Mouse (Mus musculus) heart, embryonic 12.5 days (tissue): Measurements from ENCODE around the gene Swt1. TPM values are rescaled to one million over a fixed set of nuclear protein-coding genes. Genes with fewer than 3 reads are reported as not detected.

Experiments
- ATAC-seq: fragments of 200-750 bp; cut with Nextera tagmentation; 2 replicates; pipeline ENCODE4 v1.8.0; 2017; ENCODE audit warnings: moderate TSS enrichment, moderate library complexity; ENCODE audit not compliant: insufficient number of reproducible peaks, low FRiP score
- H3K27ac ChIP-seq: fragments of 300-500 bp; sonication (generic); 2 replicates; pipeline ENCODE4 v1.5.1; 2016; ENCODE audit warnings: mild to moderate bottlenecking, moderate library complexity; ENCODE audit not compliant: poor library complexity, severe bottlenecking
- H3K27me3 ChIP-seq: fragments of 300-500 bp; sonication (generic); replicated peaks from 2 replicates; pipeline ENCODE4 v1.6.1; 2016; ENCODE audit warnings: mild to moderate bottlenecking, moderate library complexity
- H3K36me3 ChIP-seq: fragments of 300-500 bp; sonication (generic); 2 replicates; pipeline ENCODE4 v1.6.1; 2016; ENCODE audit warnings: mild to moderate bottlenecking, moderate library complexity
- H3K4me1 ChIP-seq: fragments of 300-500 bp; sonication (generic); replicated peaks from 2 replicates; pipeline ENCODE4 v1.6.1; 2016; ENCODE audit warnings: mild to moderate bottlenecking
- H3K4me2 ChIP-seq: fragments of 300-500 bp; sonication (generic); 2 replicates; pipeline ENCODE4 v1.6.1; 2016; ENCODE audit warnings: mild to moderate bottlenecking, moderate library complexity
- H3K4me3 ChIP-seq: fragments of 300-500 bp; sonication (generic); 2 replicates; pipeline ENCODE4 v1.5.1; 2016; ENCODE audit warnings: mild to moderate bottlenecking
- H3K9ac ChIP-seq: fragments of 300-500 bp; sonication (generic); 2 replicates; pipeline ENCODE4 v1.6.1; 2016; ENCODE audit warnings: mild to moderate bottlenecking, moderate library complexity
- H3K9me3 ChIP-seq: fragments of 300-500 bp; sonication (generic); replicated peaks from 2 replicates; pipeline ENCODE4 v1.6.1; 2016; ENCODE audit warnings: mild to moderate bottlenecking, moderate library complexity
- WGBS: fragments of 180-500 bp; shearing (Covaris S2); methylation state at CpG from one replicate; pipeline ENCODE4 v1.1.7; 2016; 5-methylcytosine and 5-hydroxymethylcytosine counted together
- polyA plus RNA-seq: library from polyadenylated mRNA; unstranded; fragments of >200 nt; fragmentation: Nextera tagmentation; extraction: Ambion mirVana; gene quantifications from 2 replicates; pipeline ENCODE4 v1.2.1, GENCODE M21; 2016

Swt1 gene
- polyA plus RNA-seq, 1 experiment from 2014 or later: 26.4 TPM

- no peaks in the 10 kb centered on the region for H3K9me3 ChIP-seq
- peak overlapping the region; percentile 94 for H3K27ac ChIP-seq
- peak overlapping the region; percentile 83 for H3K9ac ChIP-seq
- peaks cover 54% of the 10 kb centered on the region for H3K4me1 ChIP-seq
- WGBS: under 1% methylated on average over 17 of the region's 17 CpGs
- no peaks in the 10 kb centered on the region for H3K36me3 ChIP-seq
- no peak for ATAC-seq
- H3K27me3 ChIP-seq: no peaks in the 10 kb centered on the region
- peak overlapping the region; percentile 85 for H3K4me2 ChIP-seq
- peak overlapping the region; percentile 76 for H3K4me3 ChIP-seq
These were observed 84.5 kb downstream of the Swt1 start for GRCm38 (mm10) chr1:151343571-151344282.

GRCm38 (mm10) chr1:151342968-151343367 is 85.3 kb downstream of the Swt1 start:
- 17% methylated on average over 6 of the region's 6 CpGs for WGBS
- Histone ChIP-seq H3K9ac (0 out of 2 replicates have a peak overlapping the region, but pooled peaks have one; percentile 18), H3K9me3 (no peaks in the 10 kb centered on the region), H3K4me2 (peak overlapping the region; percentile 85), H3K27me3 (no peaks in the 10 kb centered on the region), H3K36me3 (no peaks in the 10 kb centered on the region), H3K27ac (peak overlapping the region; percentile 94), H3K4me3 (peak overlapping the region; percentile 76), H3K4me1 (peaks cover 56% of the 10 kb centered on the region)
- ATAC-seq: no peak

- Histone ChIP-seq H3K36me3 (no peaks in the 10 kb centered on the region), H3K9me3 (no peaks in the 10 kb centered on the region), H3K9ac (no peak overlapping the region), H3K27ac (peak overlapping the region; percentile 51; the same call in 1 of the 2 replicates), H3K4me3 (no peak overlapping the region), H3K4me1 (peaks cover 60% of the 10 kb centered on the region), H3K4me2 (peak overlapping the region; percentile 85), H3K27me3 (no peaks in the 10 kb centered on the region)
- 46% methylated on average over 3 of the region's 3 CpGs for WGBS
- ATAC-seq: no peak
These were observed 85.9 kb downstream of the Swt1 start for GRCm38 (mm10) chr1:151342311-151342710.

GRCm38 (mm10) chr1:151341321-151342044 is 86.8 kb downstream of the Swt1 start:
- H3K4me3 ChIP-seq: no peak overlapping the region
- no peaks in the 10 kb centered on the region for H3K36me3 ChIP-seq
- no peaks in the 10 kb centered on the region for H3K9me3 ChIP-seq
- no peak for ATAC-seq
- peak overlapping the region; percentile 26 for H3K4me2 ChIP-seq
- WGBS: 56% methylated on average over 8 of the region's 8 CpGs
- H3K27me3 ChIP-seq: no peaks in the 10 kb centered on the region
- H3K9ac ChIP-seq: 0 out of 2 replicates have a peak overlapping the region, but pooled peaks have one; percentile 23
- H3K27ac ChIP-seq: peak overlapping the region; percentile 62
- peaks cover 53% of the 10 kb centered on the region for H3K4me1 ChIP-seq

GRCm38 (mm10) chr1:151338941-151339340 is 89.3 kb downstream of the Swt1 start:
- H3K36me3 ChIP-seq: no peaks in the 10 kb centered on the region
- H3K9ac ChIP-seq: no peak overlapping the region
- 17% methylated on average over 2 of the region's 2 CpGs for WGBS
- no peaks in the 10 kb centered on the region for H3K9me3 ChIP-seq
- peak; percentile 77 for ATAC-seq
- H3K27ac ChIP-seq: peak overlapping the region; percentile 85
- peaks cover 52% of the 10 kb centered on the region for H3K4me1 ChIP-seq
- no peak overlapping the region for H3K4me2 ChIP-seq
- no peaks in the 10 kb centered on the region for H3K27me3 ChIP-seq
- H3K4me3 ChIP-seq: no peak overlapping the region

DNA sequence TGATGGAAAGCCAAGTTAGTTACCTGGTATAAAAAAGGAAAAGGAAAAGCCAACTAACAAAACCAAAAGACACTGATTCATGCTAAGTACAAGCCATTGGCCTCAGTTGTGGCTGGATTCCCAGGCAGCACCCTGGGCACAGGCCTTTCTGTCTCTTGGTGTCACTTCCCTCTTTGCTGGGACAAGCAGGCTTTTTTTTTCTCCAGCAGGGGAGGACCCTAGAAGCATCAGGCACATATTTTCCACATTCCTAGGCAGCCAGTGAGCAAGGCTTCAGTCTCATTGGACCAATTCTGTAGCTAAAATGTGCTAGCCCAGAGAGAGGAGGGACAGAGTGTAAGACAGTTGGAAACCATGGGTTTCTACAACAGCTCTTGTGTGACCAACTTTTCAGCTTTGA is 90.0 kb downstream of the Swt1 start:
- no peaks in the 10 kb centered on the region for H3K27me3 ChIP-seq
- peak overlapping the region; percentile 85 for H3K27ac ChIP-seq
- H3K9me3 ChIP-seq: no peaks in the 10 kb centered on the region
- ATAC-seq: no peak
- no peak overlapping the region for H3K4me2 ChIP-seq
- no peak overlapping the region for H3K9ac ChIP-seq
- H3K4me3 ChIP-seq: no peak overlapping the region
- H3K4me1 ChIP-seq: peaks cover 49% of the 10 kb centered on the region
- no peaks in the 10 kb centered on the region for H3K36me3 ChIP-seq

DNA sequence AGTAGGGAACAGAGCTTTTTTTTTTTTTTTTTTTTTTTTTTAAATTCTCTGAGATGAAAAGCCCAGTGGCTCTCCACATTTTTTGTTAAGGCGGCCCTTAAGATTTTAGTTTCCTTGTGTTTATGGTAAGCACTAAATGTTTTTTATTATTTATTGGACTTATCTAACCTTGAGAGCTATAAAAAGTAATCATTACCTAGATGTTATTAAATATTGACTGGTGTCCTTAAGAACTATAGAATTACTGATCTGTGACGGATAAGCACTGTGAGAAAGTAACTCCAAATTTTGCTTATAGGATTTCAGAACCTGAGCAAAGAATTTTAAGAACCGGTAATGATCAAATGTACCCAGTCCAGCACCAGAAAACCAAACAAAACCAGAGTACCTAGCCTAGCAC is 95.4 kb downstream of the Swt1 start:
- ATAC-seq: no peak
- Histone ChIP-seq H3K4me1 (peaks cover 3% of the 10 kb centered on the region), H3K36me3 (no peaks in the 10 kb centered on the region), H3K9me3 (no peaks in the 10 kb centered on the region), H3K4me2 (no peak overlapping the region), H3K4me3 (no peak overlapping the region), H3K27me3 (no peaks in the 10 kb centered on the region), H3K9ac (no peak overlapping the region), H3K27ac (no peak overlapping the region)
- 87% methylated on average over 3 of the region's 3 CpGs for WGBS

DNA sequence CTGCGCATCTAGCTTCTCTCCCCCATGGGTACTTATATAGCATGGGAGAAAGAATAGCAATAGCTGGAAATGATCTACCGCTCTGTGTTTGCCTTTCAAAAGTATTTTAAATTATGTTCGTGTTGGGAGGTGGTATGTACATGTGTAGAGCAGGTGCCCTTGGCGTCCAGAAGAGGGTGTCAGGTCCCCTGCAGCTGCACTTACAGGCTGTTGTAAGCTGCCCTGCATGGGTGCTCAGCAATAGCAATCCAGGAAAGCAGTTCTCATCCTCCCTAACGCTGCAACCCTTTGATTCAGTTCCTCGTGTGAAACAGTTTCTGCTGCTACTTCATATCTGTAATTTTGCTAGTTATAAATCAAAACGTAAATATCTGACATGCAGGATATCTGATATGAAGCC is 98.7 kb downstream of the Swt1 start:
- 75% methylated on average over 7 of the region's 7 CpGs for WGBS
- no peak overlapping the region for H3K4me3 ChIP-seq
- no peaks in the 10 kb centered on the region for H3K36me3 ChIP-seq
- no peak overlapping the region for H3K4me2 ChIP-seq
- no peak overlapping the region for H3K9ac ChIP-seq
- H3K9me3 ChIP-seq: no peaks in the 10 kb centered on the region
- no peak overlapping the region for H3K27ac ChIP-seq
- ATAC-seq: no peak
- no peaks in the 10 kb centered on the region for H3K27me3 ChIP-seq
- H3K4me1 ChIP-seq: no peaks in the 10 kb centered on the region

DNA sequence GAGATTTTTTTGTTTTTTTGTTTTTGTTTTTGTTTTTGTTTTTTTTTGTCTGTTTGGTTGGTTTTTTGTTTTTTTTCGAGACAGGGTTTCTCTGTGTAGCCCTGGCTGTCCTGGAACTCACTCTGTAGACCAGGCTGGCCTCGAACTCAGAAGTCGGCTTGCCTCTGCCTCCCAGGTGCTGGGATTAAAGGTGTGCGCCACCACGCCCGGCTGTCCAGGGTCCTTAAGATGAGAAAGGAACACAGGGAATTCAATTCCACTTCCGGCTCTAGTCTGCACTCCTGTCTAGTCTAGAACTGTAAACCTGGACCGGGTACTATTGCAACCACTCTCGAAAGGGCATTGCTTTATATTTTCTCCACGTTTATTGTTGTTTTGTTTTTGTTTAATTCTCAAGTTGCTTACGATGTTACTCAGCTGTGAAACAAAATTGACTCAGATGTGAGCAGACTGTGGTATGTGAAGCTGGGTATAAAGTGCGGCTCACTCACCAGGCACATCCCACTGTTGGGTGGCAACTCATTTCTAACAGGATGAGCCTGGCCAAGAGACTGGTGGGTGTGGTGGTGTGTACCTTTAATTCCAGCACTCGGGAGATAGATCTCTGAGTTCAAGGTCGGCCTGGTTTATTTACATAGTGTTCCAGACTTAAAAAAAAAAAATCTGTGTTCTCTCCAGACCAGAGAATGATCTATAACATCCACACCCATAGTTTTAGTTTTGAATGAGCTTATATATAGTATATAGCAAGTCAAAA is 99.7 kb downstream of the Swt1 start:
- Histone ChIP-seq H3K27me3 (no peaks in the 10 kb centered on the region), H3K9ac (no peak overlapping the region), H3K9me3 (no peaks in the 10 kb centered on the region), H3K27ac (no peak overlapping the region), H3K4me3 (no peak overlapping the region), H3K4me1 (no peaks in the 10 kb centered on the region), H3K4me2 (no peak overlapping the region), H3K36me3 (no peaks in the 10 kb centered on the region)
- no peak for ATAC-seq
- WGBS: 85% methylated on average over 14 of the region's 14 CpGs

GRCm38 (mm10) chr1:151325328-151325727 is 102.9 kb downstream of the Swt1 start:
- Histone ChIP-seq H3K36me3 (no peaks in the 10 kb centered on the region), H3K27me3 (no peaks in the 10 kb centered on the region), H3K27ac (no peak overlapping the region), H3K9me3 (no peaks in the 10 kb centered on the region), H3K9ac (no peak overlapping the region), H3K4me3 (no peak overlapping the region), H3K4me1 (no peaks in the 10 kb centered on the region), H3K4me2 (no peak overlapping the region)
- no peak for ATAC-seq
- WGBS: 86% methylated on average over 1 of the region's 1 CpGs

DNA sequence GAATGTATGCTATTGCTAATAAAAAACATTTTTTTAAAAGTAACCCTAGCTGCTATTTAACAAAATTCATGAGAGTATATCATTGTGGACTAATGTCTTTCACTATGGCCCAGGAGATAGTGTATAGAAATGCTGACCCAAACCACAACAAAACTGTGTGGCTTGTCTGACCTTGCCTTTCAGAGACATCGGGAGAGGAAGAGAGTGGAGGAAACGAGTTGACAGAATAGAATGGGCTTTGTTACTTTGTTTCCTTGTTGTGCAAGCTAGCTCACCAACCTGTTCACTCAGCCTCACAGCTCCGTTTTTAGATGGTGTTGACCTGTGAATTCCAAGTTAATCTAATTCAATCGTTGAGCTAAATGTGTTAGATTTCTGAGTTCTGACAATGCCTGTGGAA is 107.8 kb downstream of the Swt1 start:
- Histone ChIP-seq H3K9ac (no peak overlapping the region), H3K27me3 (no peaks in the 10 kb centered on the region), H3K4me2 (no peak overlapping the region), H3K36me3 (no peaks in the 10 kb centered on the region), H3K4me3 (no peak overlapping the region), H3K9me3 (no peaks in the 10 kb centered on the region), H3K27ac (no peak overlapping the region), H3K4me1 (no peaks in the 10 kb centered on the region)
- no peak for ATAC-seq
- WGBS: 41% methylated on average over 4 of the region's 4 CpGs
